Mouse (Mus musculus): ENCODE data around the gene Mesp2. TPM values are rescaled to one million over a fixed set of nuclear protein-coding genes. Genes with fewer than 3 reads are reported as not detected.

The Mesp2 gene
- polyA plus RNA-seq, 1 experiment from 2014 or later = 0.11 TPM

GRCm38 (mm10) chr7:79799506-79799905 is 11.0 kb upstream of the Mesp2 start:
- Histone ChIP-seq H3K9me3 (ENCODE audit: control insufficient read depth, low read length) (no peaks in the 10 kb centered on the region), H3K36me3 (ENCODE audit: control insufficient read depth, insufficient read depth, low read length) (no peaks in the 10 kb centered on the region), H3K9ac (ENCODE audit: low read depth, low read length) (no peak overlapping the region), H3K4me3 (ENCODE audit: low read depth, low read length) (no peak overlapping the region), H3K27ac (ENCODE audit: low read depth, low read length) (no peak overlapping the region), H3K27me3 (replicated peaks; ENCODE audit: control insufficient read depth, insufficient read depth, low read length) (peaks cover 9% of the 10 kb centered on the region), H3K4me1 (replicated peaks; ENCODE audit: control insufficient read depth, insufficient read depth, low read length) (no peaks in the 10 kb centered on the region), H3K4me2 (no peak overlapping the region)
- no peak; the same call in 1 of the 2 replicates for ATAC-seq (replicated peaks; ENCODE audit: low FRiP score)
- 62% methylated on average over 6 of the region's 6 CpGs for WGBS
- DNase-seq (ENCODE audit: low spot score) = no peak

DNA sequence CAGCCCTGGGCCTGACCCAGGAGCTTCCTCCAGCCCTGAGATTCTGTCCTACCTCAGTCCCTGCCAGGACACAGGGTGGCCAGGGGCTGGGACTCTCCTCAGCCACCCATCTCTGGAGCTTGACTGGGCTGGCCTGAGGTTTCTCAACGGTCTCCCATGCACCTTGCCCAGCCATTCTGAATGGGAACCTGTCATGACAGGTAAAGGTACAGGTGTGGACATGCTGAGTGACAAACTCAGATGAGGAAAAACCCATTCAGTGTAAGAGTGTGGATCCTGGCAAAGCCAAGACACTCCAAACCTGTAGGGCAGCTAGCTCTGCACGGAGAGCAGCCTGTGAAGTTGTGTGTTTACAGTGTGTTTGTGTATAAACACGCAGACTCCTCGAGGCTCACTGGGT is 10.2 kb upstream of the Mesp2 start:
- Histone ChIP-seq H3K9ac (ENCODE audit: low read depth, low read length) (no peak overlapping the region), H3K36me3 (ENCODE audit: control insufficient read depth, insufficient read depth, low read length) (no peaks in the 10 kb centered on the region), H3K27ac (ENCODE audit: low read depth, low read length) (no peak overlapping the region), H3K9me3 (ENCODE audit: control insufficient read depth, low read length) (no peaks in the 10 kb centered on the region), H3K4me1 (replicated peaks; ENCODE audit: control insufficient read depth, insufficient read depth, low read length) (no peaks in the 10 kb centered on the region), H3K27me3 (replicated peaks; ENCODE audit: control insufficient read depth, insufficient read depth, low read length) (peaks cover 3% of the 10 kb centered on the region; the same call in 1 of the 2 replicates), H3K4me2 (no peak overlapping the region), H3K4me3 (ENCODE audit: low read depth, low read length) (no peak overlapping the region)
- no peak for DNase-seq (ENCODE audit: low spot score)
- 78% methylated on average over 4 of the region's 4 CpGs for WGBS
- no peak for ATAC-seq (replicated peaks; ENCODE audit: low FRiP score)

GRCm38 (mm10) chr7:79801391-79801790 is 9.1 kb upstream of the Mesp2 start:
- Histone ChIP-seq H3K36me3 (ENCODE audit: control insufficient read depth, insufficient read depth, low read length) (no peaks in the 10 kb centered on the region), H3K27ac (ENCODE audit: low read depth, low read length) (no peak overlapping the region), H3K9ac (ENCODE audit: low read depth, low read length) (no peak overlapping the region), H3K4me1 (replicated peaks; ENCODE audit: control insufficient read depth, insufficient read depth, low read length) (no peaks in the 10 kb centered on the region), H3K9me3 (ENCODE audit: control insufficient read depth, low read length) (no peaks in the 10 kb centered on the region), H3K27me3 (replicated peaks; ENCODE audit: control insufficient read depth, insufficient read depth, low read length) (no peaks in the 10 kb centered on the region; the same call in 1 of the 2 replicates), H3K4me2 (no peak overlapping the region), H3K4me3 (ENCODE audit: low read depth, low read length) (no peak overlapping the region)
- no peak for DNase-seq (ENCODE audit: low spot score)
- WGBS = 75% methylated on average over 11 of the region's 11 CpGs
- ATAC-seq (replicated peaks; ENCODE audit: low FRiP score) = no peak

GRCm38 (mm10) chr7:79802037-79802436 is 8.5 kb upstream of the Mesp2 start:
- WGBS = 51% methylated on average over 5 of the region's 5 CpGs
- ATAC-seq (replicated peaks; ENCODE audit: low FRiP score) (no peak), DNase-seq (ENCODE audit: low spot score) (no peak)
- Histone ChIP-seq H3K4me1 (replicated peaks; ENCODE audit: control insufficient read depth, insufficient read depth, low read length) (no peaks in the 10 kb centered on the region), H3K9ac (ENCODE audit: low read depth, low read length) (no peak overlapping the region), H3K4me3 (ENCODE audit: low read depth, low read length) (no peak overlapping the region), H3K9me3 (ENCODE audit: control insufficient read depth, low read length) (no peaks in the 10 kb centered on the region), H3K27me3 (replicated peaks; ENCODE audit: control insufficient read depth, insufficient read depth, low read length) (no peaks in the 10 kb centered on the region; the same call in 1 of the 2 replicates), H3K4me2 (no peak overlapping the region), H3K36me3 (ENCODE audit: control insufficient read depth, insufficient read depth, low read length) (no peaks in the 10 kb centered on the region), H3K27ac (ENCODE audit: low read depth, low read length) (no peak overlapping the region)

- Histone ChIP-seq H3K9me3 (ENCODE audit: control insufficient read depth, low read length) (no peaks in the 10 kb centered on the region), H3K4me3 (ENCODE audit: low read depth, low read length) (no peak overlapping the region), H3K4me2 (no peak overlapping the region), H3K9ac (ENCODE audit: low read depth, low read length) (no peak overlapping the region), H3K36me3 (ENCODE audit: control insufficient read depth, insufficient read depth, low read length) (no peaks in the 10 kb centered on the region), H3K27me3 (replicated peaks; ENCODE audit: control insufficient read depth, insufficient read depth, low read length) (no peaks in the 10 kb centered on the region; the same call in 1 of the 2 replicates), H3K4me1 (replicated peaks; ENCODE audit: control insufficient read depth, insufficient read depth, low read length) (no peaks in the 10 kb centered on the region), H3K27ac (ENCODE audit: low read depth, low read length) (no peak overlapping the region)
- WGBS = 70% methylated on average over 2 of the region's 2 CpGs
- no peak for DNase-seq (ENCODE audit: low spot score)
- ATAC-seq (replicated peaks; ENCODE audit: low FRiP score) = no peak
Measured at GRCm38 (mm10) chr7:79803887-79804286, 6.6 kb upstream of the Mesp2 start.

DNA sequence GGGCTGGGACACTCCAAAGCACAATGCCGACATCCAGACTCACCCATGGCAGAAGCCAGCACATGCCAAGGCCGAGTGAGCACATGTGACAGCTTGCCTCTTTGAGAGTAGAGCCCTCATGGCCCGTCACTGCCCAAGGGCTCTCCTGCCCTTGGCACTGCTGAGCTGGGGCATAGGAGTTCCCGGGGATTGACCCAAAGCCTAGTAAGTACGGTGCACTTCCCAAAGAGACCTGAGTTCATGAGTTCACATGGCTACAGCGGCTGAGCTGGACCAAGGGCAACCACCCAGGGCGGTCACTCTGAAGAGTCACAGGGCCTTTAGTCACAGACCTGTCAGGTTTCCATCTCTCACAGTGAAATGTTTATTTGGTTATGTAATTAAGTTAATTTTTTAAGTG is 2.0 kb upstream of the Mesp2 start:
- WGBS = 80% methylated on average over 7 of the region's 7 CpGs
- Histone ChIP-seq H3K9ac (ENCODE audit: low read depth, low read length) (no peak overlapping the region), H3K4me1 (replicated peaks; ENCODE audit: control insufficient read depth, insufficient read depth, low read length) (peaks cover 5% of the 10 kb centered on the region; the same call in 1 of the 2 replicates), H3K4me2 (no peak overlapping the region), H3K4me3 (ENCODE audit: low read depth, low read length) (no peak overlapping the region), H3K9me3 (ENCODE audit: control insufficient read depth, low read length) (no peaks in the 10 kb centered on the region), H3K27me3 (replicated peaks; ENCODE audit: control insufficient read depth, insufficient read depth, low read length) (peaks cover 24% of the 10 kb centered on the region), H3K27ac (ENCODE audit: low read depth, low read length) (no peak overlapping the region), H3K36me3 (ENCODE audit: control insufficient read depth, insufficient read depth, low read length) (no peaks in the 10 kb centered on the region)
- ATAC-seq (replicated peaks; ENCODE audit: low FRiP score) = no peak
- DNase-seq (ENCODE audit: low spot score) = no peak

DNA sequence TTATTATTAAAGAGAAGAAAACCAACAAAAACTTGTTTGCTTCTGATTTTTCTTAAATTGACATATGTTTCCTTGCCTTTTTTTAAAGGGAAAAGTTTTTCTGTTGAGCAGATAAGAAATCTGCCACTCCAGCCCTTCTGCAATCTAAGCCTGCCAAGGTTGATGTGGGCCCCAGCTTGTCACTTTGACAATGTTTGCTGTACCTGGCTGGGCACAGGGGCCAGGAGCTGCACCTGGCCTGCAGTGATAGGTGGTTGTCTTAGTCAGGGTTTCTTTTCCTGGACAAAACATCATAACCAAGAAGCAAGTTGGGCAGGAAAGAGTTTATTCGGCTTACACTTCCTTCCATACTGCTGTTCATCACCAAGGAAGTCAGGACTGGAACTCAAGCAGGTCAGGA is 2.9 kb downstream of the Mesp2 start:
- ATAC-seq (replicated peaks; ENCODE audit: low FRiP score) (no peak), DNase-seq (ENCODE audit: low spot score) (no peak)
- Histone ChIP-seq H3K4me1 (replicated peaks; ENCODE audit: control insufficient read depth, insufficient read depth, low read length) (peaks cover 5% of the 10 kb centered on the region; the same call in 1 of the 2 replicates), H3K27ac (ENCODE audit: low read depth, low read length) (no peak overlapping the region), H3K27me3 (replicated peaks; ENCODE audit: control insufficient read depth, insufficient read depth, low read length) (peaks cover 27% of the 10 kb centered on the region), H3K4me2 (no peak overlapping the region), H3K9ac (ENCODE audit: low read depth, low read length) (no peak overlapping the region), H3K36me3 (ENCODE audit: control insufficient read depth, insufficient read depth, low read length) (no peaks in the 10 kb centered on the region), H3K4me3 (ENCODE audit: low read depth, low read length) (no peak overlapping the region), H3K9me3 (ENCODE audit: control insufficient read depth, low read length) (no peaks in the 10 kb centered on the region)
- 85% methylated on average over 1 of the region's 1 CpGs for WGBS

DNA sequence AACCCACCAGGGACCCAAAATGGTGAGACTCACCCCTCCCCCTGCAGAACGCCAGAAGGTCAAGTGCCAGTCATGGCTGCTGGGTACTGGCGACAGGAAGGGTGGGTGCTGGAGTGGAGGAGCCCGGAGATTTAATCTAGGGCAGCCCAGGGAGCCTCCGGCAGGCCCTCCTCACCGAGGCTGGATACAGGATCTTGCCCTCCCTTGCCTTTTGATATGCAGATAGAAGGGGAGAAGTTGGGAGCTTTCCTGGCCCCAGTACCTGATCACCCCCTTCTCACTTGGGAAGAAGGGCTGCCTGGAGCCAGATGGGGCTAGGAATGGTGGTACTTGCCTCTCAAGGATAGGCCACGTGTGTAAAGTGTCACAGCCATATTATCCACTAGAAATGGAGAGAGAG is 7.8 kb downstream of the Mesp2 start:
- ATAC-seq (replicated peaks; ENCODE audit: low FRiP score) (no peak), DNase-seq (ENCODE audit: low spot score) (no peak)
- Histone ChIP-seq H3K9ac (ENCODE audit: low read depth, low read length) (no peak overlapping the region), H3K27me3 (replicated peaks; ENCODE audit: control insufficient read depth, insufficient read depth, low read length) (0 out of 2 replicates have a peak, but pooled peaks cover 3% of the 10 kb centered on the region), H3K4me3 (ENCODE audit: low read depth, low read length) (no peak overlapping the region), H3K4me2 (no peak overlapping the region), H3K36me3 (ENCODE audit: control insufficient read depth, insufficient read depth, low read length) (no peaks in the 10 kb centered on the region), H3K4me1 (replicated peaks; ENCODE audit: control insufficient read depth, insufficient read depth, low read length) (peaks cover 13% of the 10 kb centered on the region), H3K27ac (ENCODE audit: low read depth, low read length) (no peak overlapping the region), H3K9me3 (ENCODE audit: control insufficient read depth, low read length) (no peaks in the 10 kb centered on the region)
- 7% methylated on average over 6 of the region's 6 CpGs for WGBS

GRCm38 (mm10) chr7:79819515-79819914 is 9.0 kb downstream of the Mesp2 start:
- Histone ChIP-seq H3K4me1 (replicated peaks; ENCODE audit: control insufficient read depth, insufficient read depth, low read length) (peaks cover 13% of the 10 kb centered on the region), H3K27ac (ENCODE audit: low read depth, low read length) (no peak overlapping the region), H3K4me2 (no peak overlapping the region)

More at GRCm38 (mm10) chr7:79819515-79819914, 9.0 kb downstream of the Mesp2 start:
- no peak overlapping the region for H3K4me3 ChIP-seq (ENCODE audit: low read depth, low read length)
- 17% methylated on average over 4 of the region's 4 CpGs for WGBS
- 0 out of 2 replicates have a peak, but pooled peaks cover 3% of the 10 kb centered on the region for H3K27me3 ChIP-seq (replicated peaks; ENCODE audit: control insufficient read depth, insufficient read depth, low read length)
- no peaks in the 10 kb centered on the region for H3K36me3 ChIP-seq (ENCODE audit: control insufficient read depth, insufficient read depth, low read length)
- no peak for ATAC-seq (replicated peaks; ENCODE audit: low FRiP score)
- H3K9ac ChIP-seq (ENCODE audit: low read depth, low read length) = no peak overlapping the region
- H3K9me3 ChIP-seq (ENCODE audit: control insufficient read depth, low read length) = no peaks in the 10 kb centered on the region
- DNase-seq (ENCODE audit: low spot score) = no peak
